Mouse (Mus musculus): ENCODE data around the gene Cers3.

DNA sequence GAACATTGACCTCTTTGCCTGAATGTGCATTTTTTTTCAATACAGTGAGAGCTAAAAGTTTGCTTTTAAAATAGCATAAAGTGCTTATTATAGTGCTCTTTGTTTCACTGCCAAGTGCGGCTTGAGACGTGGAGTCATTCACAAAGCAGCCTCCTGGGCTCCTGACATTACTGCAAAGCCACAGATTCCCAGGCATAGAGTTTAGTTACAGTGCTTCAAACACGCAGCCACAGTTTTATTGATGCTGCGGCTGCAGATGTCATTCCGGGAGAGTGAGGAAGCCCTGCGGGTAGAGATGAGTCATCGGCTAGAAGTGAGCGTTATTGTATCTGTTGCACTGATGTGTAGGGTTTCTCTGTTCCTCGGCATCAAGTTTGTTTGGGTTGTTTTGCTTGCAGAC is 69.4 kb downstream of the Cers3 start:
- no peak for TF ChIP-seq CTCF (IDR thresholded peaks at IDR 0.05)
- TF ChIP-seq POLR2A (IDR thresholded peaks at IDR 0.05; ENCODE audit: insufficient read depth, low read depth, low read length): no peak
- TF ChIP-seq EP300 (IDR thresholded peaks at IDR 0.05; ENCODE audit: insufficient read depth, low read depth, low read length): no peak

Data from heart, adult 2 months (tissue).